Mouse (Mus musculus) frontal cortex, postnatal 25 days (tissue): ENCODE results near the gene Lpp.

ENCODE experiments used
- DNase-seq, 2 experiments: peaks; one replicate each; pipeline ENCODE4 v3.0.0; 2022; ENCODE audit warnings: low spot score in 2 of 2

Gene Lpp

GRCm38 (mm10) chr16:24434531-24435114, 41.3 kb downstream of the Lpp start:
- no peak for DNase-seq

DNA sequence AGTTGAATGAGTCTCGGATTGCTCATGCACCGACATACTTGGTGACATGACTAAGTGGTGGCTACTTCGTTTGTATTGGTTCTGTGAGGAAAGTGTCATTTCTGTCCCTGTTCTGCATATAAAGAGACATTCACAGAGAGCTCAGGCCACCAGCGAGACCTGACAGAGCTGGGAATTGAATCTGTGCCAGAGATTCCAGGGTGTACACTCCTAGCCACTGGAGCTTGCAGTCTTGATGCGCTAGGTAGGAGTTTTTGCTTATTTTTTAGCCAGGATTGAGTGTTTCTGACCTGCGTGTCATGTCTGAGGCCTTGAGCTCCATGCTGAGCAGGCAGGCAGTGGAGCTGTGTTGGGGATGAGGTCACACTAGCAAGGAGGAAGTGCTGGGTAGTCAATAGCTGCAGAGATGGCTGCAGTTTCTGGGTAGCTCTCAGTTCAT, 41.8 kb downstream of the Lpp start:
- no peak for DNase-seq

DNA sequence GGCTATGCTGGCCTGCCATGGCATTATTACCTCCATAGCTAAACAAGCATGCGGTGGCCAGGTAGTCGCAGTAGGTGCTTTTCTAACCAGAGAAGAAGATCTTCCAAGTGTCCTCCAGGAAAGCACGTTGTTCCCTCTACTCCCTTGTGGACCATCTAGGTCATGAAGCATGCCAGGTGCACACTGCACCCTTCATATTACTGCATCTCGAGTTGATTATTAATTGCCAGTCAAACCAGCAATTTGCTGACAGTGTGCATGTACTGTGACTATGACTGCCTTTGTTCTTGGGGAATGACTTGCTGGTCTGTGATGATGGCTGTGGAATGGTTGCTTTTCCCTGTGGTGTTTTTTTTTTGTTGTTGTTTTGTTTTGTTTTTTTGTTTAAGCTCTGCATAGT, 45.1 kb downstream of the Lpp start:
- DNase-seq = no peak

DNA sequence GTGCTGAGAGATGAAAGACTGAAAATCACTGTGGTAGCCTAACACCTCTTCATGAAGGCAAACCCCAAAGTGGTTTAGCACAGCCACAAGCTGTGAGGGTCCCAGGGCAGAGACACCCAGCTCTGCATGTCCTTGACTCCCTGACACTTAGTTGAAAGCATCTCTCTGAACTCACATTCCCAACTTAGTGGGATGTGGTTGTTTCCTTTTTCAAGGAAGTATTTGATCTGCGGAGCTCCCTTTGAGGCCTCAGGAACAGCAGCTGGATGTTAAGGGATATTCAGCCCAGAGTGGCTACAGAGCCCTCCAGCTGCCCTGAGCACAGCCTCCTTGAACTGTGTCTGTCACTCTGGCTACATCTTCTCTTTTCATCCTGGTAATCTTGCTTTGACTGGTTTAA, 48.0 kb downstream of the Lpp start:
- no peak for DNase-seq

DNA sequence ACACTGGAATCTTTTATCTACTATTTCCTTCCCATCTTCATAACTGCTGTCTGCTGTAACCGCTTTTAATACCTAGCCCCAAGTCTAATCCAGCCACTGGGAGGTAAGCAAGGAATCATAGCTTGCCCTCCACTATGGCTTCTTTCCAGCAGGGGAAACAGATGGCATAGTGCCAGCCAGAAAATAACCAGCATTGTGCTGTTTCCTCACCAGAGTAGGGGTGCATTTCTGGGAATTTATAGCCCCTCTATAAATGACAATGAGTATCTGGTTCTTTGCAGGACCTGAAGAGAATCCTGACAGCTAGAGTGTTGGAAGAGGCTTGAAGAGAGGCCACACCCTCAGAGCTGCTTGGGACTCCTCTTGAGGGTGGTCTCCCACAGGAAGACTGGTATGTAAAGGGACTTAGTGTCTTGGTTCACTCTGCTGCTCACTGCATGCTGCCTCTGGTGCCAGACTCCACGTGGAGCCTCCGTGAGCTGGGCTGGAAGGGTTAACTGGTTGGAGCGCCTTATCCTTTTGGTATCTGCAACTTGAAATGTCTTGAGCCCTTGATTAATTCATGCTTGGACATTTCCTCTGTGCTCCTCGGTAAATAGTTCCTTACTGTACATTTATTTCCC, 49.3 kb downstream of the Lpp start:
- DNase-seq = no peak

DNA sequence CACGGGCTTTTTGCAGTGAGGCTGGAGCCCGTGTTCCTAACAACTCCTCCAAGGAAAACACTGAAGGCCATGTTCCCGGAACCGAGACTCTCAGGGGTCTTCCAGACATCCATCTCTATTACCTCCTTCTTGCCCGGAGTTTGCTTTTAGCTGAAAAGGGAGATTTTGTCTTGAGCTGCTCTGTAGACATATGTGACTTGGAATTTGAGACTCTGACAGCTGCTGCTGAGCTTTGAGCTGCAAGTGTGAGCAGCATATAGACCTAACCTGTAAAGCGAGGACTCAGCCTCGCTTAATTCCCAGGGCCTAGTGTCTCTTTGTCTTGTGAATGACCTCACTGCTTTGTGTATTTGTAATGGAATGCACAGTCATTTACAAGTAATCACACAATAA, 49.8 kb downstream of the Lpp start:
- DNase-seq = no peak

GRCm38 (mm10) chr16:24443555-24443954, 50.2 kb downstream of the Lpp start:
- DNase-seq = no peak

DNA sequence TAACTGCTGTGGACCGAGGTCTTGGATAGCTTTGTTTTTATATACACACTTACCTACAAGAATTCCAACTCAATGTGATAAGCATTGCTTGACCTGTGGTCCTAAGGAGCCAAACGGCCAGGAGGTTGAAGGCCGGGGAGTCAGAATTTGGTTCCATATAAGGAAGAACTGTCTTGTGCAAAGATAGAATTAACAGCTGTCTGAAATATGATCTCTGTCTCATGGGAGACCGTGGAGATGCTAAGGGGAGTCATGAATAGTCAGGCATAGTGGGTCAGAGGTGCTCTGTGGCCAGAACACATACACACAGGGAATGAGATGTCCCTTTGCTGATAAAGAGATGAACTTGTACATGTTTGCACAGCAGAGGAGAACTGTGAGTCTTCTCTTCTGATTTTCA, 51.5 kb downstream of the Lpp start:
- no peak for DNase-seq

DNA sequence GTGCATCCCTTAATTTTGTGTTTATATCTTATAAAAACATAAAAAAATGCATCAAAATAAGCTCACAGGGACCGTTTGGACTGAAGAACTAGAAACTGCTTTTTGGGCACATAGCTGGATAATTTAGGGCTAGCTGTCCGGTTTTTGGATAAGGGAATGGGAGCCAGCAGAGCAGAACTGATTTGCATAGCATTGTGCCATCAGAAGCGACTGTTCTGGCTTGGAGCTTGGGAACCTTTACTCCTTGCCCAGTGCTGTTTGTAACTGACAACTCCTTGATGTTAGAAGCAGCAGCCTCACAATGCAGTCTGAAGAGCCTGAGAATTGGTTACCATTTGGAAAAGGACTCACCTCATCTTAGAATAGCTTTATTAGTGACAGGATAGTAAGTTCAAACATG, 52.2 kb downstream of the Lpp start:
- no peak for DNase-seq

- no peak for DNase-seq
Observed at GRCm38 (mm10) chr16:24446449-24446848, 53.1 kb downstream of the Lpp start.

GRCm38 (mm10) chr16:24447666-24448492, 54.6 kb downstream of the Lpp start:
- DNase-seq = no peak

DNA sequence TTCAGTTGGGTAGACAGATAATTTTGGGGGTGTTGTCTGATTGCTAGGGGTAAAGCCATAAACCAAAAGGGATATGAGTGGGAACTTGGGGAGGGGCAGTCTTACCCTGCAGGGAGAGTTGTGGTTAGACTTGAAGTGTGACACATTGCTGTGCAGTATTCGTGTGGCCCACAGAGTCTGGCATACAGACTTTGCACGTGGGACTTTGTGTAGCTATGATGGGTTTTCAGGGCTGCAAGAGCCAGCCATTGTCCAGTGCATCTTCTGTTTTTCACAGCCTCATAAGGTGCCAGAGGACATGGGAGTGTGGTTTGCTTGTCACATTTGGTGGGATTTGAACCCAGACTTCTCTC, 55.2 kb downstream of the Lpp start:
- DNase-seq = no peak

- DNase-seq = no peak
Observed at GRCm38 (mm10) chr16:24449806-24450205, 56.5 kb downstream of the Lpp start.

DNA sequence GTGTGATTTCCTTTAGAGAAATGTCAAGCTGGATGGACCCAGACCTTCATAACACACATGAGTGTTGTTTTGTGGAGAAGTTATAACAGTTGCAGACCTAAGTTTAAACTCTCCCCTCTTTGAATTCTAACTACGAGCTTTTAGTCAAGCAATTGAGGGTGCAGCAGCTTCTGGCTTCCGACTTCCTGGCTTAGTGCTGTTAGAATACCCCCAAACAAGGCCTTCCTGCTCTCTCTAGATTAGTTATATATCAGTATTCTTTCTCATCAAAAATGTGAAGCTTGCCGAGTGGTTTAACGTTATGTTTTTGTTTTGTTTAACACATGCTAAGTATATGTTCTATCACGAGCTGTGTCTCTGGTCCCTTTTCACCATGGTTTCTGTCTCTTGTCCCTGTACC, 56.9 kb downstream of the Lpp start:
- DNase-seq = no peak

GRCm38 (mm10) chr16:24451123-24451522, 57.8 kb downstream of the Lpp start:
- DNase-seq = no peak

DNA sequence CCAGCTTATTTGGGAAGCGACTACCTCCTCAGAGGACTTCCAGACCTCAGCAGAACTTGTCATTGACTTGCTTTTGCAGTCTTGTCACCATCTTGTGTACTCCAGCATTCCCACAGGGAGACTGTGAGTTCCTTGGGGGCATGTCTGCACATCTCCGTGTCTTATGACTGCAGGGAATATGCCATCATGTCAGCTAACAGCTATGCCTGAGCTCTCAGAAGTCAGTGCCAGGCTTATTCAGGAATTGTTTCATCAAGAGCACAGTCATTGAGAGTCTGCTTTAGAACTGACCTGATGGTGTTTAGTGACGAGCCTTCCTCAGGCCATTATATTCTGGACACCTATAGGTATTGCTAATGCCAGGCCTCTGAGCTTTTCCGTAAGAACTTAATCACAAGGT, 60.2 kb downstream of the Lpp start:
- no peak for DNase-seq

DNA sequence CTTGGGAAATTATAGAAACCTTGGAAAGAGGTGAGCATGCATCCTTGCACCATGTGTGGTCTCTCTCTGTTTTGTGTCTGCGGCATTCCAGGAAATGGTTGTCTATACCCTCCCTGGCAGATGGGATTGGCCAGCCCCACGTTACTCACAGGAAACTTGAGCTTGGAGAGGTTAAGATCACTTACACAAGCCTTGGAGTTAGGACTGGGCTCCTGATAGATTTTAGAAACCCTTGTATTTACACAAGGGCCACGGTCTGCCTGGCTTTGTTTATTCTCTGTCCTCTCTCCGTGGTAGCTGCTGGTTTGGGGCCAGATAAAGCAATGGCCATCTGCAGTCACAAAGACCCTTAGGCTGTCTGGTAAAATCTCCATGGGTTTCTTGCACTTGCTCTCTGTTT, 61.2 kb downstream of the Lpp start:
- DNase-seq = no peak

DNA sequence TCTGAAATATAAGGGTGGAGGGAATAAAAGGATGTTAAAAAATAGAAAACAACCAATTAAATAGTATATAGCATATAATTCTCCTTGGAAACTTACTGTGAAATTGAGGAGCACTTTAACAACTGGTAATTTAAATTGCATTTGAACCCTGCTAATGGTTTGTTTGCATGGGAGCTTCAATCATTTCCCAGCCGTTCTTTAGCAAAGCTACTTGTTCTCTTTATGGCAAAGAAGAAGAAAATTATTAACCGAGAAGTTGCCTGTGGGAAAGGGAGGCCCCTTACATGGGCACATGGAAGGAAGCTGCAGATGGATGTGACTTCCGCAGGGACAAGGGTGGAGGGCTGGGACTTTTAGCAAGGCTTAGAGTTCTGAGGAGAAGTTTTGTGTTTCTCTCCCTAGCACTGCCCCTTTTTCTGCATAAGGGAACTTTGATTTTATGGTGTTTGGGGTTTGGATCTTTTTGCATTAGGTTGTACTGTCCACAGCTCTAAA, 62.1 kb downstream of the Lpp start:
- DNase-seq = no peak

- no peak for DNase-seq
Observed at GRCm38 (mm10) chr16:24463842-24464241, 70.5 kb downstream of the Lpp start.

GRCm38 (mm10) chr16:24464436-24464835, 71.1 kb downstream of the Lpp start:
- DNase-seq = no peak

GRCm38 (mm10) chr16:24465633-24466032, 72.3 kb downstream of the Lpp start:
- DNase-seq = no peak

GRCm38 (mm10) chr16:24467544-24468290, 74.4 kb downstream of the Lpp start:
- no peak for DNase-seq
